Mouse (Mus musculus) stomach, embryonic 14.5 days (tissue): ENCODE results near the gene Daam1. TPM values are rescaled to one million over a fixed set of nuclear protein-coding genes. Genes with fewer than 3 reads are reported as not detected.
A peak's percentile ranks its signal among the peaks of the same experiment; 100 is the strongest.

Experiments used
- ATAC-seq: fragments of 200-750 bp; cut with Nextera tagmentation; 2 replicates; pipeline ENCODE4 v1.8.0; 2017; ENCODE audit warnings: low read depth, moderate TSS enrichment; ENCODE audit not compliant: insufficient number of reproducible peaks, insufficient read depth, low FRiP score
- H3K27ac ChIP-seq: fragments of 300-500 bp; sonication (generic); 2 replicates; pipeline ENCODE4 v1.5.1; 2014; ENCODE audit warnings: mild to moderate bottlenecking, low read length, moderate library complexity, mixed read lengths
- H3K27me3 ChIP-seq: fragments of 300-500 bp; sonication (generic); 2 replicates; pipeline ENCODE4 v1.6.1; 2014; ENCODE audit warnings: low read length, control low read depth, mixed read lengths; ENCODE audit not compliant: control insufficient read depth, insufficient read depth
- H3K36me3 ChIP-seq: fragments of 300-500 bp; sonication (generic); 2 replicates; pipeline ENCODE4 v1.6.1; 2014; ENCODE audit warnings: mild to moderate bottlenecking, control low read depth, low read length, moderate library complexity, mixed read lengths; ENCODE audit not compliant: control insufficient read depth, insufficient read depth
- H3K4me1 ChIP-seq: fragments of 300-500 bp; sonication (generic); 2 replicates; pipeline ENCODE4 v1.6.1; 2014; ENCODE audit warnings: low read length, control low read depth, mixed read lengths; ENCODE audit not compliant: control insufficient read depth, insufficient read depth
- H3K4me2 ChIP-seq: fragments of 300-500 bp; sonication (generic); replicated peaks from 2 replicates; pipeline ENCODE4 v1.6.1; 2014; ENCODE audit warnings: low read depth, low read length, control low read depth
- H3K4me3 ChIP-seq: fragments of 300-500 bp; sonication (generic); 2 replicates; pipeline ENCODE4 v1.5.1; 2014; ENCODE audit warnings: low read depth, low read length, control low read depth
- H3K9ac ChIP-seq: fragments of 300-500 bp; sonication (generic); replicated peaks from 2 replicates; pipeline ENCODE4 v1.6.1; 2014; ENCODE audit warnings: low read depth, mild to moderate bottlenecking, control low read depth, low read length, moderate library complexity, mixed read lengths
- H3K9me3 ChIP-seq: fragments of 300-500 bp; sonication (generic); 2 replicates; pipeline ENCODE4 v1.6.1; 2016; ENCODE audit warnings: low read depth, low read length, control low read depth; ENCODE audit not compliant: control insufficient read depth
- WGBS: fragments of 180-500 bp; shearing (Covaris S2); extraction: QIAGEN DNeasy Blood & Tissue Kit; methylation state at CpG from one replicate; pipeline ENCODE4 v1.1.7; 2014; 5-methylcytosine and 5-hydroxymethylcytosine counted together
- polyA plus RNA-seq: library from polyadenylated mRNA; unstranded; fragments of >200 nt; fragmentation: Nextera tagmentation; extraction: Ambion mirVana; gene quantifications from 2 replicates; pipeline ENCODE4 v1.2.1, GENCODE M21; 2014

Daam1 gene
- polyA plus RNA-seq, 1 experiment from 2014 or later = 18.6 TPM

DNA sequence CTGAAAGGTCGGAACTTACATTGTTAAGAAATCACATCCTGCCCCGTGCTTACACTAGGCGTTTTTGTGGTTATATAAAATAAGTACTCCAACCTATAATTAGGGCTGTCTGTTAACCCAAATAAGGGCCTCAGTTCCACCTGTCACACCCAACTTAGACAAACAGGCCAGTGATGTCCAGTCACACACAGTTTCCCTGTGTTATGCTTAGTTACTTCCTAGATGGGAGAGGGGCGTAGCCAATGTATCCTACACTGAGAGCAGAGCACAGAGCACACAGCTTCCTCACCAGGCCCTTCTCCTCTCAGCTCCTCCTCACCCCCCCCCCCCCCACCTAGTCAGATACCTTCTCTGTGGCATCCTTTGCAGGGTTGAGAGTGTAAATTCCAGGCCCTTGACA is 41.5 kb downstream of the Daam1 start:
- Histone ChIP-seq H3K9me3 (no peaks in the 10 kb centered on the region), H3K27me3 (no peaks in the 10 kb centered on the region), H3K9ac (no peak overlapping the region), H3K27ac (no peak overlapping the region), H3K4me2 (no peak overlapping the region), H3K36me3 (no peaks in the 10 kb centered on the region), H3K4me3 (no peak overlapping the region), H3K4me1 (no peaks in the 10 kb centered on the region)
- 71% methylated on average over 4 of the region's 4 CpGs for WGBS
- ATAC-seq = no peak

DNA sequence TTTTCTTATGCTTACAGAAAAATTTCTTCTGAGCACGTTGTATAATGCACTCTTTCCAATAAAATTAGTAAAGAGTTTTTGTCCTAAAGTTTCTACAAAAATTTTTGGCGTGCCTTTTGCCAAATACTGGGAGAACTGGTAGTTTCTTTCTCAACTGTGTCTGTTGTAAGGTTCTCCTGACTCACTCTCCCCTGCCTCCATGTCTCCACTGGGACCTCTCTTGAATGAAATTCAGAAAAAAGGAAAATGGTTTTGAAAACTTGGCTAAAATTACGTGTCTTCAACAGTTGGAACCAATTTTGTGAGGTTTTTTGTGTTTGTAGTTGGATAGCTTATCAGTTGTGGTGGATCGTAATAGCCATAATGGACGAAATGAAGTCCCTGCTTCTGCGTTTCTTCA is 43.7 kb downstream of the Daam1 start:
- no peaks in the 10 kb centered on the region for H3K4me1 ChIP-seq
- no peak overlapping the region for H3K9ac ChIP-seq
- H3K4me3 ChIP-seq = no peak overlapping the region
- 87% methylated on average over 6 of the region's 6 CpGs for WGBS
- H3K4me2 ChIP-seq = no peak overlapping the region
- ATAC-seq = no peak
- H3K9me3 ChIP-seq = no peaks in the 10 kb centered on the region
- H3K36me3 ChIP-seq = no peaks in the 10 kb centered on the region
- no peak overlapping the region for H3K27ac ChIP-seq
- no peaks in the 10 kb centered on the region for H3K27me3 ChIP-seq

DNA sequence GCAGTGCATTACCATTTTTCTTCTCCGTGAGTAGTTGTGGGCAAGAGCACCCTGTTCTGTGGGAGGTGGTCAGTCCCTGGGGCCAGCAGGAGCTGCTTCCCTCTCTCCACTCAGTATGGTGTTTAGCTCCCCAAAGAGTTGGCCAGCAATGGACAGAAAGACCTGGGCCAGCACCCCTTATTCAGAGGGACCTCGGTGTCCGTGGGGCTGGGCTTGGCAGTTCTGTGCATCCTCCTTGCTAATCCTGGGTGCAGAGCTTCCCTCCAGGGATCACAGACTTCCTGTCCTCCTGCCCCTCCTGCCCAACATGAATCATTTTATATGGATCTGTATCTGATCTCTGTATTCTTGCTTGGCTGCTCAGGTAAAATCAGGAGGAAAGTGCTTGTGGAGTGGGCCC is 44.1 kb downstream of the Daam1 start:
- H3K4me1 ChIP-seq = no peaks in the 10 kb centered on the region
- no peak overlapping the region for H3K4me2 ChIP-seq
- no peaks in the 10 kb centered on the region for H3K27me3 ChIP-seq
- no peak overlapping the region for H3K9ac ChIP-seq
- H3K36me3 ChIP-seq = no peaks in the 10 kb centered on the region
- H3K4me3 ChIP-seq = no peak overlapping the region
- WGBS = 87% methylated on average over 3 of the region's 3 CpGs
- H3K9me3 ChIP-seq = no peaks in the 10 kb centered on the region
- no peak overlapping the region for H3K27ac ChIP-seq
- no peak for ATAC-seq

DNA sequence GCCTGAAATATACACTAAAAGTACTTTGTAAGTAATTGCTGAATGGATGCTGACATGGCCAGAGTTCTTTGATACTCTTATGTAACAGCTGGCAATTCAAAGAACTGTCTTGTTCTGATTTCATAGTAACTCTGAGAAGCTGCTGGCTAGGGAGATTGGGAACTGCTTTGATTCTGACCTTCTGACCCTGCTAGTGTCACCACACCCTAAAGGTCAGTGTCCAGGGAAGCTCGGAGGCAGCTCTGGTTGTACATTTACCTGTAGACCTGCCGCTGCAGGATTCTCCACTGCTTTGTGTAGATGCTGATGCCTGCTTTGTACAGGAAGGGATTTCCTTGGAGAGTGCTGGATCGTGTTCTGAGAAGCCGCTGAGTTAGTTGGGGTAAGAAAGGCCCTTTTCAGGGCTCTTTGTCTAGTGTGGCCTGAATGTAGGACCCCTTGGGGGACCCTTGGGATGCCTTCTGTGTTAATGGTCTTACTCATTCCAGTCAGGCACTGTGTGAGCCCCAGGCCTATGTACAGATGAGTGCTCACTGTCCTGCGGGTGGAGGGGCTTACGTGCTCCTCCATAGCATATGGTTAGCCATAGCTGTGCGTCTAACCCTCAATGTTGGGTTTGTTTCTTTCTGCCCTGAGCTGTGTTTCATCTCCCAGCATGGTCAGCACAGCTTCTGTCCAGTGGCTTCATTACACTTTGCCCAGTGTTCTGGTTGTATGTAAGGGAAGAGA is 45.0 kb downstream of the Daam1 start:
- H3K9me3 ChIP-seq = no peaks in the 10 kb centered on the region
- no peak overlapping the region for H3K27ac ChIP-seq
- H3K9ac ChIP-seq = no peak overlapping the region
- H3K4me1 ChIP-seq = no peaks in the 10 kb centered on the region
- no peak overlapping the region for H3K4me2 ChIP-seq
- H3K27me3 ChIP-seq = no peaks in the 10 kb centered on the region
- WGBS = 83% methylated on average over 7 of the region's 7 CpGs
- no peaks in the 10 kb centered on the region for H3K36me3 ChIP-seq
- no peak for ATAC-seq
- H3K4me3 ChIP-seq = no peak overlapping the region

DNA sequence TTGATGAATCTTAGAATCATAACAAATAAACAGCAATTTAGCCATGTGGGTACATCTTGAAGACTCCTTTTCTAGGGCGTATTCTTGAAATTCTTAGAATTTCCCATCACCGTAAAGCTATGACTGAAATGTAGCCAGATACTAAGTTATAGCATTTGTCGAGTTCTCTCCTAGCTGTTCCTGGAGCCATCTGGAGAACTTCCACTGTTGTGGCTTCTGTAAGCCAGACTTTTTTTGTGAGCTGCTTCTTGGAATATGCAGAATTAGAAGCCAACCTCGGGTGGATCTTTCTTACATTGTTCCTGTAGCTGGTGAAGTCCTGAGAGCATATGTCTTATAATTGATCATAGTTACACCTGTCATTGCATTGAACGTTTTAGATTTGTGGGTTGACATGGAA is 50.1 kb downstream of the Daam1 start:
- no peaks in the 10 kb centered on the region for H3K9me3 ChIP-seq
- H3K36me3 ChIP-seq = no peaks in the 10 kb centered on the region
- WGBS = 79% methylated on average over 5 of the region's 5 CpGs
- no peak overlapping the region for H3K27ac ChIP-seq
- no peak overlapping the region for H3K4me3 ChIP-seq
- no peak for ATAC-seq
- peaks cover 11% of the 10 kb centered on the region for H3K4me1 ChIP-seq
- no peak overlapping the region for H3K9ac ChIP-seq
- H3K27me3 ChIP-seq = no peaks in the 10 kb centered on the region
- H3K4me2 ChIP-seq = no peak overlapping the region

DNA sequence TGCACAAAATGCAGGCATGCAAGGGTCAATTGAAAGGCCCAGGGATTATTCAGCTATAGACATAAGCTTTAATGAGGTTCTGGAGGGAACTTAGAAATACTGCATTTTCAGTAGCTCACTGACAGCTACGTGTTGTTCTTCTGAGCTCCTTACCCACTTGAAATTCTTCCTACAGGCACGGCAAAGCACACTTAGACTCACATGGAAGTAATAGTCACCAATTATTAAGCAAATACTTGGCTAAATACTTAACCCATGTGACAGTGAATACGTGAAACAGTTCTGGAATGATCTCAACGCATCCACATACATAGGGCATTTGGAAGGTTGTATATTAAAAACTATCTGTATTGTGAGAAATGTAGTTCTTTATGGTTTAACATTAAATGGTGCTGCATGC is 50.6 kb downstream of the Daam1 start:
- Histone ChIP-seq H3K4me1 (peaks cover 16% of the 10 kb centered on the region), H3K36me3 (no peaks in the 10 kb centered on the region), H3K27ac (no peak overlapping the region), H3K27me3 (no peaks in the 10 kb centered on the region), H3K9me3 (no peaks in the 10 kb centered on the region), H3K4me2 (no peak overlapping the region), H3K9ac (no peak overlapping the region), H3K4me3 (no peak overlapping the region)
- WGBS = 89% methylated on average over 4 of the region's 4 CpGs
- no peak for ATAC-seq

DNA sequence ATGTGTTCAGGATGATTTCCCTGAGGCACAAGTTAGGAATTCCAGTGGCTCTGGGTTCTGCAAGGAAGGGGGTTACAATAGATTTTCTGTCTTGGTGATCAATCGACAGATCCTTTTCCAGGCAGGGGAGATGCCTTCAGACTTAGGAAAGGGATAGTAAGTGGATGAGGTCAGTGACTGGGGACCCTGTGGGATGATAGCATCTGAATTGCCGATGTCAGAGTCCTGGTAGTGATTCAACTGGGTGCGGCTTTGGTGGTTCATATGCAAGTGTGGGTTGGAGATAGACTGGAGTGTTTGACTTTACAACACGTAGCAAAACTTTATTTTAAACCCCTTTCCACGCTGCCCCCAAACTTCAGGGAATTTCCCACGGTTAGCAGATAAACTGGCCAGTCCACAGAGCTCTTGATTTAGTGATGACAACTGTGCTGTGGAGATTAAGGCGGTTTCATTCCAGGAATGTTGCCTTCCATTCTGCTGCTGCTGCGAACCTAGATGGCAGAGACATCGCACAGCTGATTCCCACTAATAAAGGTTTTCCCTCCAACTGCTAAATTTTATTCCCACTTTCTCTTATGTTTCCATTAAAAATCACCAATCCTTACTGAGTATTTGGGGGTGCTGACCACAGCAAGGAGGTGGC is 52.3 kb downstream of the Daam1 start:
- Histone ChIP-seq H3K4me2 (no peak overlapping the region), H3K27ac (no peak overlapping the region), H3K4me1 (peaks cover 18% of the 10 kb centered on the region), H3K27me3 (no peaks in the 10 kb centered on the region), H3K9me3 (no peaks in the 10 kb centered on the region), H3K36me3 (no peaks in the 10 kb centered on the region), H3K9ac (no peak overlapping the region), H3K4me3 (no peak overlapping the region)
- WGBS = 63% methylated on average over 9 of the region's 9 CpGs
- ATAC-seq = no peak

DNA sequence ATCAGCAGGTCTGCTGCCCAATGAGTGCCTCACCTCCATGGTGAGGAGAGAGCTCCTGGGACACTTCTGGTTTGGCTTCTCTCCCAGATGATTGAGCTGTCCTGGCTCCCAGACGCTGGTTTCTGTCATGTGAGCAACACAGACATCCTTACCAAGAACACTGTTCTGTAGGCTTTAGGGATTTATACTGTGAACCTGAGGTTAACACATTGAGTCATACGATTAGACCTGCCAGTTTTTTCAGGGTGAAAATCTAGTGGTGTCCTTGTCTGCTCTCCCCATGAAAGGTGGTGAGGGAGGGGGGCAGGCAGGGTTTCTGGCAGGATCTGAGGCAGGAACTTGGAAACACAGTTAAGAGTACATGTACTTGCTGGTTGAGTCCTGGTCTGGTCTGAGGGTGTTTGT is 54.3 kb downstream of the Daam1 start:
- Histone ChIP-seq H3K4me3 (no peak overlapping the region), H3K36me3 (no peaks in the 10 kb centered on the region), H3K9me3 (no peaks in the 10 kb centered on the region), H3K4me1 (peaks cover 18% of the 10 kb centered on the region), H3K9ac (no peak overlapping the region), H3K27me3 (no peaks in the 10 kb centered on the region), H3K27ac (peak overlapping the region; percentile 40; the same call in 1 of the 2 replicates), H3K4me2 (no peak overlapping the region)
- WGBS = 57% methylated on average over 2 of the region's 2 CpGs
- no peak for ATAC-seq
